Mouse (Mus musculus) Muller cell, postnatal 12 days (primary cell): ENCODE results near the gene Naa38.

Source experiments
- DNase-seq: peaks from one replicate; pipeline ENCODE4 v3.0.0-alpha.2; 2015; ENCODE audit errors: inconsistent ontology term

Naa38 gene

GRCm38 (mm10) chr11:69395235-69395633 lies at the start of gene Naa38, which contains the start of gene Cyb5d1:
TSS of gene Naa38 (plus strand) at chr11:69395487.
TSS of gene Cyb5d1 (minus strand) at chr11:69395631.
- DNase-seq: peak; percentile 88

- DNase-seq: no peak
These were observed 48.8 kb upstream of the Naa38 start for GRCm38 (mm10) chr11:69346441-69346840.

DNA sequence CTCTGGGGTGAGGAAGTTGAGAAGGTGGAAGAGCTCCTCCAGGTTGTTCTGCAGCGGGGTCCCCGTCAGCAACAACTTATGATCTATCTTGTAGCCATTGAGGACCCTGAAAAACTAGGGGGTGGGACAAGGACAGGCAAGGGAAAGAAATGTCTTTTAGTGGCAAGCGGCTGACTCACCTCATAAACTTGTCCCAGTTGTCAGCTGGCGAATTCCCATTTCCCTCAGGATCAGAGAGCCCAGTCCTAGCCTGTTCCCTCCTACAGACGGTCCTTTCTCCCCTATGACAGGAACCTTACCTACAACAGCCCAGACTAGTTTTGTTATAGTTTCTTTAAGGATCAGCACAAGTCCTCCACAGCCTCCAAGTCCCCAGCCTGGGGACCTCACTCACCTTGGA lies 38.7 kb upstream of the Naa38 start:
- DNase-seq: no peak

DNA sequence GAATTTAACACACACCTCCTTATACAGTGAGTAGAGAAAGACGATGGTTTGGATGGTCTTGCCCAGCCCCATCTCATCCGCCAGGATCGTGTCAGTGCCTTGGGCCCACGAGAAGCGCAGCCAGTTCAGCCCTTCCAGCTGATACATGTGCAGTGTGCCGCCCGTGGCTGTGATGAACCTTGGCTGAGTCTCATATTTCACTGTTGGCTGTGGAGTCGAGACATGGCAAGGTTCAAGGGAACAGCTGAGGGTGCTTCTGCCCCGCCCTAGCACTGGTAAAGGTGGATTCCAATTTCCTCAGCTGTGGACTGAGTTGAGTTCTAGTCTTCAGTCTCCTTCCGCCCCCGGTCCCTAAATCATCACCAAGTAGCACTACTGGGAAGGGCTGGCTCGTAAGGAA lies 37.6 kb upstream of the Naa38 start:
- no peak for DNase-seq

DNA sequence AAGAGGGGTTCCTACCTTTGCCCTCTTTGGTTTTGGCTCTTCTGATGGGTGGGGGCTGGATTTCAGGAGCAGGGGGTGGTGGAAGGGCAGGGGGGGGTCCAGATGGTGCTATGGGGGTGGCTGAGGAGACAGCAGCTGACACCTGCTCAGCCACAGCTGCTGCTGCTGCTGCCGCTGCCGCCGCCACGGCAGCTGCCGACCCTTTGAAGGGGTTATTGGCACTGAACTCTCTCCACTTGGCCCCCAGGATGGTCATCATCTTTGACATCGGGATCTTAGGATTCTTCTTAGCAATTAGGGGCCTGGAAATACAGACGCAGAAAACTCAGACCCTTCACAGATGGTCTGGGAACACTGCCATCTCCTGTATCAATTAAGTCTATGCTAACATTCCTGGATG lies 33.3 kb upstream of the Naa38 start:
- no peak for DNase-seq

- DNase-seq: peak; percentile 49
These were observed 32.8 kb upstream of the Naa38 start for GRCm38 (mm10) chr11:69362479-69362878.

- DNase-seq: no peak
These were observed 30.9 kb upstream of the Naa38 start for GRCm38 (mm10) chr11:69364376-69364775.

- DNase-seq: peak; percentile 96
These were observed 30.4 kb upstream of the Naa38 start for GRCm38 (mm10) chr11:69364910-69365309.

GRCm38 (mm10) chr11:69365722-69366121 lies 29.6 kb upstream of the Naa38 start:
- no peak for DNase-seq

GRCm38 (mm10) chr11:69366157-69366854 lies 29.0 kb upstream of the Naa38 start:
- DNase-seq: peak; percentile 97

DNA sequence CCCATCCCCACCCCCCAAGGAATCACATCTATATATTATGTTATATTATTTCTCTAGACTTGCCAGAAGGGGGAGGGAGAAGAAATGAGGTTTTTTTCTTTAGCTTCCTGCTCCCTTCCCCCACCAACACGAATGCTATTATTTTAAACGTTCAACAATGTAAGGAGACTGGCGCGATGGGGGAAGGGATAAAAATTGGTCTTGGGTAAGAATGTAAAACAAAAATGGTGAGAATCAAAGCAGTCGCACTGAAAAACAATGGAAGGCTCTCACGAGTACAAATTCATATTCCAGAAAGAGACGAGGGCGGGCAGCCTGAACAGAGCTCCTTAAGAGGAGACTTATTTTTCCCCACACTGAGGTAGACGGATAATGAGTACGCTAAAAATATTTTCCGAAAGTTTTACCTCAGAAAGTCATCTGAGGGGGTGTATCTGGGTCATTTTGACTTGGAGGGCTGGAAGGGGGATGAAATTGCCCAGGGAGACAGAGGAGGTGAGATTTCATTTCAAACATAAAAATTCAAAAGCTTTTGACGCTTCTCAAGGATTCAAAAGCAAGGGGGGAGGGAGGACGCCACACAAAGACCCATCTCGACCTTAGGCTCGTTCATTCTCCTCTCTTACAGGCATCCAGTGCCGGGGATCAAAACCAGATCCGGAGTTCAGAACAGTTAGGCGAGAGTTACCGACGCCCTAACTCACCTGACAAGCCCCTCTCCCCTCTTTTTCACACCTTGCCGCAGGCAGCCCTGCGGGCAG lies 28.3 kb upstream of the Naa38 start:
- peak; percentile 32 for DNase-seq

- DNase-seq: no peak
These were observed 27.5 kb upstream of the Naa38 start for GRCm38 (mm10) chr11:69367616-69368355.

DNA sequence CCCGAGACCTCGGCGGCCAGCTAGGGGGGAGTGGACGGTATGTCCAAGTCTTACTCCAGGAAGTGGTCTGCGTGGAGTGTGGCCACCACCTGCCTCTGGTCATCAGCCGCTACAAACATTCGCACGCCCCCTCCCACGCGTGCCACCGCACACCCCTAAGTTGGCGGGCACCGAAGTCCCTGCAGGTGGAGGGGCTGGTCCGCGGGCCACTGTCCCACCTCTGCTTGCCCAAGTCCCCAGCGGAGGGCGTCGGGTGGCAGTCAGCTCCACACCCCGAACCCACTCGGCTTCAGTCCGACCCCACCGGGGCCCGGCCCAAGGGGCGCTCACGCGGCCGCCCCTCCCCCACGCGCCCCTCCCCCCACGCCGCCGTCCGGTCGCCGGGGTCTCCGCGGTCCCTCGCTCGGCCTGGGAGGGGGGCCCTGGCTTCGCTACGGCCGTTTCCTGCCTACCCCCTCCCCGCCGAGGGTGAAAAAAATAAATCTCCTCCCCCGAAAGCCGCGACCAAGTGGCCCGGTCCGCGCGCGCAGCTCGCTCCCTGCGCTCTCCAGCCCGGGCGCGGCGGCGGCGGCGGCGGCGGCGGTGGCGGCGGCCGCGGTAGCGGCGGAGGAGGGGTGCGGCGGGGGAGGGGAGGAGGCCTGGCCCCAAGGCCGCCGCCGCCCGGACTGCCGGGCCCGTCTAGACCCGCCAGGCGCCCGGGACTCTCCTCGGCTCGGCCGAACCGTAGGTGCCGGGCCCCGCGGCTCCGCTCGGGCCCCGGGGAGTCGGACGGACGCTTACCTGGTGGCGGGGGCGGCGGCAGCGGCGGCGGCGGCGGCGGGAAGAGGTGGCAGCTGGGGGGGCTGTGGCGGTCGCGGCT lies 26.7 kb upstream of the Naa38 start:
- DNase-seq: peak; percentile 58

DNA sequence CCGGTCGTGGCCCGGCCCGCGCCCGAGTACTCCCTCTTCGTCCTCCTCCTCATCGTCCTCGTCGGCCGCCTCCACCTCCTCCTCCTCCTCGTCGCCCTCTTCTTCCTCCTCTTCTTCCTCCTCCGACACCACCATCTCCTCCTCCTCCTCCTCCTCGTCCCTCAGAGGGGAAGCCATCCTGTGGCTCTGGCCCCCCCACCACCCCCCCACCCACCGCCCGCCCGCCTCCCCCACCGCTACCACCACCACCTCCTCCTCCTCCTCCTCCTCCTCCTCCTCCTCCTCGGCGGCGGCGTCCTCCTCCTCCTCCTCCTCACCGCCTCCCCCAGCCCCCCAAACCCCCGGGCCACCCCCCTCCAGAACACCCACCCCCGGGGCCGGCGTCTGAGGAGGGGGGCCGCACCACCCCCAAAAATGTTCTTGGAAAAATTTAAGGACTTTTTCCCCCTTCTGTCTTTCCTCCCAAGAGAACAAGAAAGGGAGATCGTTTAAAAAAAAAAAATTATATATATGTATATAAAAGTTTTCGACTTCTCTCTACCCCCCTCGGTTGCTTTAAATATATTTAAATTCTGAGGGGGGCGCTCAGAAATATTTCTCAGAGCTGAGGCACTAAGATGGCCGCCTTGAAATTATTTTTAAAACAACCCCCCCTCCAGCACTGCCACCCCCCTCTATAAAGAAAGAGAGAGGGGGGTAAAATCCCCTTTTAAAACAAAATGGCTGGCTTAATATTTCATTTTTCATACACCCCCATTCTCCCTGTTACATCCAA lies 25.9 kb upstream of the Naa38 start, which contains the start of gene Chd3:
Chd3 (minus strand) TSS at position 192 of the 775 bp plus-strand sequence.
- DNase-seq: no peak

GRCm38 (mm10) chr11:69369990-69370816 lies 25.1 kb upstream of the Naa38 start:
- DNase-seq: no peak

- no peak for DNase-seq
These were observed 24.5 kb upstream of the Naa38 start for GRCm38 (mm10) chr11:69370817-69371215.

DNA sequence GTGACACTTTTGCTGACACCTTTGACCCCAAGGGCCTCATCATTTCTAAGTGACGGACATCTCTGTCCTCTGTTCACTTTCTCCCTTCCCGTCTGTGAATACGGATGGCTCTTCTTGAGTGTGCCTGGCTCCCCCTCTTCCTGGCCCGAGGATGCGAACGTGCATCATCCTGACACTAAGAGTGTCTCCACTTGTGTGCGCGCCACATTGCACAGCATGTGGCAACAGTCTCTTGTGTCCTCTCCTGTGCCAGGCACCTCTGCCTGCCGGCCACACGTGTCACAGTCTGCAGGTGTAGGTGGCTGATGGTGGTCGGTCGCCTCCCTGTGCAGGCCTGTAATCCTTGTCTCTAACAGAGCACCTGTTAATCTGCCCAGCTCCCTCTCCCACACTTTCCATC lies 23.7 kb upstream of the Naa38 start:
- no peak for DNase-seq

GRCm38 (mm10) chr11:69372056-69372779 lies 23.1 kb upstream of the Naa38 start:
- DNase-seq: no peak

- DNase-seq: no peak
These were observed 22.5 kb upstream of the Naa38 start for GRCm38 (mm10) chr11:69372780-69373170.
